Mouse (Mus musculus) megakaryocyte progenitor cell, adult 5-6 weeks (primary cell): ENCODE measurements around the gene Cd79b. TPM values are rescaled to one million over a fixed set of nuclear protein-coding genes. Genes with fewer than 3 reads are reported as not detected.
A peak's percentile ranks its signal among the peaks of the same experiment; 100 is the strongest.

Experiments
- ATAC-seq: replicated peaks from 2 replicates; pipeline ENCODE4 v1.8.0; 2016; ENCODE audit warnings: mild to moderate bottlenecking, moderate TSS enrichment, inconsistent platforms; ENCODE audit not compliant: poor library complexity
- total RNA-seq, 2 experiments: library from RNA; stranded (forward) in 1 of 2; stranded (reverse) in 1 of 2; fragments of 157-497, 149-512 nt in 1 of 2; fragments of 200-1000 nt in 1 of 2; gene quantifications; 2 replicates each; pipeline versions ENCODE4 v1.2.3 to v1.2.4; 2015 to 2017

Cd79b gene
- total RNA-seq, 2 experiments from 2014 or later = 30.9 to 47.2 TPM

DNA sequence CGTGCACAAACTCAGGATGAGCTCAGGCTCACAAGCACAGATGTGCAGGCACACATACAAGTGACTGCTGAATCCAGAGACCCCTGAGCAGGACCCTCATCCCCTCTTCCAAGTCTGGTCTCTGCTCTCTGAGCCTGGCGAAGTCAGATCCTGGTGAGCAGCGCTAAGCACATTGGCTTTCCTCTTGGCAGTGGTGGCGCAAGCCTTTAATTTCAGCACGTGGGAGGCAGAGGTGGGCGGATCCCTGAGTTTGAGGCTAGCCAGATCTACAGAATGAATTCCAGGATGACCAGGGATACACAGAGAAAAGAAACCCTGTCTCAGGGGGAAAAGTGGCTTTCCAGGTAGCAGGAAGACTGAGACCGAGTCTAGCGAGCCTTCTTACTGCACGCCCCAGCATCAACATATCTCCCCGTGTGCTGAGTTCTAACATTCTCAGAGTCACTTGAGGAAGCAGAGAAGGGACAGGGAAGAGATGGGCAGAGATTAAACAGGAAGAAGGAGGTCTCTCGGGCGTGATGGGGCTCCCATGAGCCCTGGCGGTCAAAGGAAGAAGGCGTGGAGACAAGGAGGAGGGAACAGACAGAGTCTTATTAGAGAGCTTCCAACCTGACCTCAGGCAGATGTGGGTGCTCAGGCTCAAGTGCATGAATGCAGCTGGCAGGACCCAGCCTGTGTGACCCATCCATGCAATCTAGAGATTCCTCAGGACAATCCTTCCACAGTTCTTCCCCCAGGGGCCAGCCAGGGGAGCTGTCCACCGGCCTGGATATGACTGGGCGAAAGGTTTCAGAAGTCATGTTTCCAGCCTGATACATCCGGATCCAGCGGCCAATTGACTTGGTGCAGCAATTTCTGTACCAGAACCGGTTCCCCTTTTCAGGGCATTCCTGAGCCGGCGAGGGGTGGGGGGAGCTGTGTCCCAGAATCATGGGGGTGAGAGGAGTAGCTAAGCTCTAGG lies 4.1 kb upstream of the Cd79b start:
- ATAC-seq = peak; percentile 67

GRCm38 (mm10) chr11:106317801-106318200 lies 3.2 kb upstream of the Cd79b start:
- ATAC-seq = no peak

DNA sequence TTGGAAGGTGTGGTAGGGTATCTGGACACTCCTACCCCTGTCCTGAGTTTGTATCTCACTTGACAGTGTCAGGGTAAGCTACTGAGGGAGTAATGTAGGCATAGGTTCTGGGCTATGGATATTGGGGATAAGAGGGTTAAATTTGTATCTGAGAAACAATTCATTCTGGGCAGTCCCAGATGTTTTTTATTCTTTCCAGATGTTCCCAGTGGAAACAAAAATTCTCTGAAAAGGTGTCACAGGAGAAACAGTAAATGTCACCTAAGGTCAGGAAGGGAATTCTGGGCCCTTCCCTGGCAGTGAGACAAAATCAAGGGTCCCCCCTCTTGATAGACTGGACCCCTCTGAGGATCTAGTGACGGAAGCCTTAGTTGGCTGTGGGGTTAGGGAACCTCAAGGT lies 1.9 kb upstream of the Cd79b start:
- no peak for ATAC-seq

GRCm38 (mm10) chr11:106313533-106313932 lies 1.0 kb downstream of the Cd79b start:
- ATAC-seq = peak; percentile 57

- ATAC-seq = no peak
These were observed 4.4 kb downstream of the Cd79b start for GRCm38 (mm10) chr11:106310123-106310522.

DNA sequence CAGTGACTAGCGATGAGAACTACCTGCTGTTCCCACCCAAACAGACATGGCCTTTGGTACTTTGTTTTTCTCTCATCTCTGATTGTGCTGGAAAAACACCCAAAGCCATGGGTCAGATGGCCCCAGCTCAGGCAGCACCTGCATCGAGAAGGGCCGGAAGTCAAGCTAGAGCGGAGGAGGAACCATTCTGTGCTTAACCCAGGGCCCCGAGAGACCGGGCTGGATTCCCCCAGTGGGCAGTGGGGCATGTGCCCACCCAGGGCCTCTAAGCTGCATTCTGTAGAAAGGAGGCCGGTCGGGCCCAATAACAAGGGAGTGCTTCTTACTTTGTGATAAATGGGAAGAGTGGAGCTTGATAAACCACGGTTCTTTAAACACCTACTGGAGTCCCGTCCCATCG lies 6.4 kb downstream of the Cd79b start:
- no peak for ATAC-seq

DNA sequence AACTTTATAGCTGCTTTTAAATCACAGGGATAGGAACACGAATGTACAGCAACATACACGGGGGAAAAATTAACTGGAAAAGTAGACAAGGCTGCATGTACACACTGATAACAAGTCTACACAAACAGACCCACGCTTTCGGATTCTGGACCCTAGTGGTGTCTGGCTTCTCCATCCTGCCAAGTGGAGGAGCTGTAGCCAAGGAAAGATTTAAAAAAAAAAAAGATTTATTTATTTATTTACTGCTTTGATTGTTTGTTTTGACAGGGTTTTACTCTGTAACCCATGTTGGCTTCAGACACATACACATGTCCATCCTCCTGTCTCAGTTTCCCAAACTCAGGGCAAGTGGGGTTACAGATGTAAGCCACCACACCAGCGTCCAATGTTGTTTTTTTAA lies 7.1 kb downstream of the Cd79b start:
- ATAC-seq = no peak

DNA sequence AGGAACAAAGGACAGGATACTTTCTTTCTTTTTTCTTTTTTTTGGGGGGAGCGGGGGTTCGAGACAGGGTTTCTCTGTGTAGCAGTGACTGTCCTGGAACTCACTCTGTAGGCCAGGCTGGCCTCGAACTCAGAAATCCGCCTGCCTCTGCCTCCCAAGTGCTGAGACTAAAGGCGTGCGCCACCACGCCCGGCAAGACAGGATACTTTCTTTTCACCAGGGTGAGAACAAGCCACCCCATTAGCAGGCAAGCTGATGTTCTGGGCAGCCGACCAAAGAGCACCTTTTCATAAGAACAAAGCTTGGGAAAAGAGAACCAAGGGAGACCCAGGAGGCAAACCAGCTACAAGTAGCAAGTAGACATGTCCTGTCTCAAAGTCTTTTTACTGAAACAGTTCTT lies 7.8 kb downstream of the Cd79b start:
- no peak for ATAC-seq

DNA sequence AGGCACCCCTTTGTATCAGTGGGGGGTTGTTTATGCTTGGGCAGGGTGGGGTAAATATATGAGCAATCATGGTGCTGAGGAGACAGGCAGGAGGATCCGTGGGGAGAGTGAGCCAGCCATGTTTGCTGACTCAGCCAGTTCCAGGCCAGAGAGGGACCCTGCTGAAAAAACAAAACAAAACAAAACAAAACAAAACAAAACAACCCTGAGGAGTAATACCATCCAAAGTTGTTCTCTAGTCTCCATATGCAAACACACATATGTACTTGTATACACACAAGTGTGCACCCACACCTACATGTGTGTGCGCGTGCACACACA lies 8.5 kb downstream of the Cd79b start:
- ATAC-seq = no peak

DNA sequence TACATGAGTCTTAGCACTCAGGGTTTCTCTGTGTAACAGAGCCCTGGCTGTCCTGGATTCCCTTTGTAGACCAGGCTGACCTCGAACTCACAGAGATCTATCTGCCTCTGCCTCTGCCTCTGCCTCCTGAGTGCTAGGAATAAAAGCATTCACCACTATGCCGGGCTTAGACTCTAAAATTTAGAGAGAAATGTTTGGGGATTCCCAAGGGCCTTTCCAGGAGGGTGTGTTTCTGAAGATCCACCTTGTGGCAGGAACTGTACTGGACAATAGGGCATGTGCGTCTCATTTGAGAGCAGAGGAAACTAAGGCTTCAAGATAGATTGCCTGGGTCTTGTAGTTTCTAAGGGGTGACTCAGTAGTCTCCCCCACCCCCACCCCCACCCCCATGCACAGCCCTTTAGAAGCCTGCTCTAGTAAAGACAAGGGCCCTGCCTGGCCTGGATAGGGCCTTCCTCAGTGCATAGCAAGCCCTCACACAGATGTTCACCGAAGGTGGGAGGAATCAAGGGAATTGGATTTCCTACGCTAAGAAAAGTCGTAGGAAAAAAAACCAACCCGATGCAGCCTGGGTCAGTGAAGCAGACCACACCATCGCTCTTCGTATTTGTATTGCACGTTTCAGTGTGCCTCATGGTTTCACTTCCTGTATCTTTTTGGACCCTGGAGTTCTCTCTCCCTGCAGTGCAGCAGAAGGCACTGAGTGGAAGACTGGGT lies 9.1 kb downstream of the Cd79b start:
- ATAC-seq = peak; percentile 73

- peak; percentile 96 for ATAC-seq
These were observed 11.9 kb downstream of the Cd79b start for GRCm38 (mm10) chr11:106302634-106303033.

GRCm38 (mm10) chr11:106301765-106302164 lies 12.8 kb downstream of the Cd79b start, which contains the start of gene Gh:
Gene Gh (minus strand): TSS chr11:106301865.
- no peak for ATAC-seq

DNA sequence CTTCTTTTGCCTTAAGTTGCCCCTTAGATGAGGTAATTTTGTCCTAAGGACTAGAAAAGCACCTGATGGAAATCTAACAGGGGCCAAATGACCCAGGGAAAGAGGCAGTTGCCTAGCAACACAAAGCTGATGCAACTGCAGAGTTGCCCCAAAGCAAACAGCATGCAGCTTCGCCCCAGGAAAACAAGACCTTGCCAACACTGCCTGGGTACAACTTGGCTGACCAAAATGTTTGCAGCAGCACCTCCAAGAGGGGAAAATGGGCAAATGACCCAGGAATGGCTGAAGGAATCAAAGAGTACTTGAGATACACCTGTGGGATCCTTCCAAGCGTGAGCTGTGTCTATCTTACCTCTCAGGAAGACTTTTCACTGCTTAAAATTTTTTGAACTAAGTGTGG lies 22.7 kb downstream of the Cd79b start:
- no peak for ATAC-seq

GRCm38 (mm10) chr11:106290376-106290775 lies 24.2 kb downstream of the Cd79b start:
- ATAC-seq = no peak

DNA sequence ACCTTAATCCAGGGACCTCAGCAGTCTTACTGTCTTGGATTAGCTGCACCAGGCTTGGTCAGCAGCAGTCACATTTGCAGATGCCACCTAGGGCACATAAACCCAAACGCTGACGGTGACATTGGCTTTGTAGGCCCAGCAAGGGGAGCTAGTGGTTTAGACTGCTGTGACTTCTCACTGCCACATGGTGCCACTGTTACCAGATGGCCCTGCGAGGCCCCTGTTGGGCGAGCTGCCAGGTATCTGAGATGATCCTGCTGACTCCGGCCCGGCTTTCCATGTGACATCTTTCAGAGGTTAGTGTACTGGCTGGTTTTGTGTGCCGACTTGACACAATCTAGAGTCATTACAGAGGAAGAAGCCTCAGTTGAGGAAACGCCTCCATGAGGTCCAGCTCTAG lies 25.2 kb downstream of the Cd79b start:
- ATAC-seq = peak; percentile 69

- ATAC-seq = no peak
These were observed 27.6 kb downstream of the Cd79b start for GRCm38 (mm10) chr11:106286987-106287386.

DNA sequence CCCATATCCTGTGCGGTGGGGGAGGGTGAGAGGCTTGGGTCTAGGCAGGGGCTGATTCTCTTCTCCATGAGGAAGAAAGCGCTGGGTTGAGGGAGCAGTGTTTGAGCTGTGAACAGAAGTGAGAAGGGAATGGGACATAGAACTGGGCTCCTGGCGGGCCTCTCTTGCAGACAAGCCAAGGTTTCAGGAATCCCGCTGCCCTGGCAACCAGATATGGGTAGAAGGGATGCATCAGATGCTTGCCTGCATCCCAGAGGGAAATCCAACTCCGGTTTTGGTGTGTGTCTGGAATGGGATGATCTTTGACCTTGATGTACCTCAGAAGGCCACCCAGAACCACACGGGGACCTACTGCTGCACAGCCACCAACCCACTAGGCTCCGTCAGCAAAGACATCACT lies 28.4 kb downstream of the Cd79b start:
- ATAC-seq = no peak

DNA sequence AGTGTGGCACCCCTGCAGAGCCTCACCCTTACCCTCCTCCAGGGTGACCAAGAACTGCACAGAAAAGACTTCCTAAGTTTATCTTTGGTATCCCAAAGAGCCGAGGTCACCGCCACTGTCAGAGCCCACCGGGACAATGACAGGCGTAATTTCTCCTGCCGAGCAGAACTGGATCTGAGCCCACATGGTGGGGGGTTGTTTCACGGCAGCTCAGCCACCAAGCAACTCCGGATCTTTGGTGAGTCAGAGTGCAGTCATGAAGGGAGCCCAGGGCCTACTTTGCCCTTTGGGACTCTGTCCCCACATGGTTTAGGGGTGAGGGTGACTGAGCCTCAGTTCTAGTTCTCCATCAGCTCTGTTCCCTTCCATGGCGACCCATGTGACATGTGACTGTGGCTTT lies 30.4 kb downstream of the Cd79b start:
- no peak for ATAC-seq

- ATAC-seq = no peak
These were observed 31.2 kb downstream of the Cd79b start for GRCm38 (mm10) chr11:106283371-106283770.

- no peak for ATAC-seq
These were observed 32.1 kb downstream of the Cd79b start for GRCm38 (mm10) chr11:106282452-106282851.

- ATAC-seq = peak; percentile 71
These were observed 38.1 kb downstream of the Cd79b start, which contains the start of gene Tcam1 for GRCm38 (mm10) chr11:106276454-106276853. Gene Tcam1 (plus strand): TSS chr11:106276672.

DNA sequence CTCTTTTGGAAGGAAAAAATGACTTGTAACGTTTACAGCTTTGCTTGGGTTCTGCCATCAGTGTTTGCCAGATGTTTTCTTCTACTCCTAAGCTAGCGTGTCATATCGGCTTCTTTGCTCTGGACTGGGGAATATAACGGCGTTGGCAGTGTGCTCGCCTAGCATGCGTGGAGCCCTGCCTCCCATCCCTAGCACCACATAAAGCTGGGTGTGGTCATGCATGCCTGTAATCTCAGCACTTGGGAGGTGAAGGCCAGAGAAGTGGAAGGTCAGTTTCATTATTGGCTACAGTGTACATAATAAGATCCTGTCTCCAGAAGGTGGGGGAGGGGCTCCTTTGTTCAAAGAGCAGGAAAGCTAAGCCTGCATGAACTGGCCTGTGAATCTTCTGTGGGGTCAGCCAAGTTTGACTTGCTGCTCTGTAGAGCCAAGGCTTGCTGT lies 39.6 kb downstream of the Cd79b start:
- ATAC-seq = no peak
